Mouse (Mus musculus) right cerebral cortex, adult 18-20 months (tissue): ENCODE measurements around the gene Acot8.

ENCODE experiments used
- DNase-seq: peaks from one replicate; pipeline ENCODE4 v3.0.0; 2022; ENCODE audit warnings: mixed read lengths

The Acot8 gene

DNA sequence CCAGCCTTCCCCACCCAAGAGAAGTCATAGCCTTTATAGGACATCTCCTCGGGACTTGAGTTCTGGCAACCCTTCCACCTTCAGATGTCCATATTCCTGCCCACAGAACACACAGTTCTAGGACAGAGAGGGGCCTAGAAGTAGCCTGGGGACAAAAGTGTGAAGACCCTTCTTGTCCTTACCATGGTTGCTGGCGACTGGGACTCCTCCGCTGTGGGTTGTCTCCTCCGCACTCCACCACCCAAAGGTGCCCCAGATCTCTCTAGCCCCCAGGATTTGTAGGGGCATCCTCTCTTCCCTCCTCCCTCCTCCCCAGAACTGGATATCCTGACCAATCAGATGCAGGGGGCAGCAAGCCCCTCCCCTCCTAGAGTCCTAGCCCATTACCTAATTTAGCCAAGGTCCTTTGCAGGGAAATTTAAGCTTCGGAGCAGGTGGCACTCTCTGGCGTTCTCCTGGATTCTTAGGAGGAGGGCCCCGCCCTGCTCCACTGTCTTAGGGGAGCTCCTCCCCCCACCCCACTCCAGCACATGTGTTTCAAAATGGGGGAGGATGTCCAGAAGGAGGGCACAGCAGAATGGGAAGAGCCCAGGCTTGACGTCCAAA, 25.1 kb downstream of the Acot8 start, which contains the start of gene Tnnc2:
Tnnc2 (minus strand) TSS at position 487 of the 606 bp plus-strand sequence.
- no peak for DNase-seq

DNA sequence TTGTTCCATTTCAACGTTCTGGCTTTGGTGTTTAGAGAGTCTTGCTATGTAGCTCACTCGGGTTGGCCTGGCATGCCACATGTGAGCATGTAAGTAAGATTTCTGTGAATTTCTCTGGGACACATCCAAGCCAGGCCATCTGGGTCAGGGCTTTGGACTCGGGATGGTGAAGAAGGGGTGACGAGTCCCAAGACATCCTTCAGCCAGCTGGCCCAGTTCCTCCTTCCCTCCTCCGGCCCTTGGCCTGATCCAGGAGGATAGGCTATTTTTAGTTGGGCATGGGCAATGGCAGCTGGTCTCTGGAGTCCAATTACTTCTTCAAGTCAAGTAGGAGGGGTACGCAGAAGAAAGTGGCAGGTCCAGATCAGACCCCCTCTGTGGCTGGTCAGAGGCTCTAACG, 25.9 kb downstream of the Acot8 start:
- no peak for DNase-seq

- no peak for DNase-seq
Measured at GRCm38 (mm10) chr2:164778015-164778287, 26.7 kb downstream of the Acot8 start.

DNA sequence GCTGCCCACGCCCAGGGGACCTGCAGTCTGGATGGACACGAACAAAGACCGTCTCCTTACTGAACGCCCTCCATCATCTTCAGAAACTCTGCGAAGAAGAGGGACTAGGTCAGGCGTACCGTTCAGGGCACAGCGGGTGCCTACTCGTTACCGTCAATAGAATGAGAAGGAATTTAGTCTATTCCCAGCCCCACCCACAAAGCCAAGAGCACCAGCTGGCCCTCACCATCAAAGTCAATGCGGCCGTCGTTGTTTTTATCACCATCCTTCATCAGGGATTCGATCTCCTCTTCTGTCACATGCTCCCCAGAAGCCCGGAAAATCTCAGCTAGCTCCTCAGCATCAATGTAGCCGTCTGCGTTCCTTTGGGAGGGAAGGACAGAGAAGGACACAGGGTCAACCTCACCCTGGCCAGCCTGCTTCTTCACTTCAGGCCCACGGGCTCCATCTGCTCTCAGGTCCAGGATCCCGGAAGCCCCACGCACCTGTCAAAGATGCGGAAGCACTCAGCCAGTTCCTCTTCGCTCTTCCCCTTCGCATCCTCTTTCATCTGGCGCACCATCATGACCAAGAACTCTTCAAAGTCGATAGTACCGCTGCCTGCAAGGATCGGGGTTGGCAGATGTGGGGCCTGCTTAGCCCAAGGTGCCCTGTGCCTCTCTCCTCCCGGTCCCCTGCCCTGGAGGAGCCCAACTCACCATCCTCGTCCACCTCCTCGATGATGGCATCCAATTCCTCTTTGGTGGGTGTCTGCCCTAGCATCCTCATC, 27.3 kb downstream of the Acot8 start:
- no peak for DNase-seq

- no peak for DNase-seq
Measured at GRCm38 (mm10) chr2:164776801-164777200, 27.9 kb downstream of the Acot8 start.

GRCm38 (mm10) chr2:164776130-164776529, 28.6 kb downstream of the Acot8 start:
- DNase-seq, result no peak

DNA sequence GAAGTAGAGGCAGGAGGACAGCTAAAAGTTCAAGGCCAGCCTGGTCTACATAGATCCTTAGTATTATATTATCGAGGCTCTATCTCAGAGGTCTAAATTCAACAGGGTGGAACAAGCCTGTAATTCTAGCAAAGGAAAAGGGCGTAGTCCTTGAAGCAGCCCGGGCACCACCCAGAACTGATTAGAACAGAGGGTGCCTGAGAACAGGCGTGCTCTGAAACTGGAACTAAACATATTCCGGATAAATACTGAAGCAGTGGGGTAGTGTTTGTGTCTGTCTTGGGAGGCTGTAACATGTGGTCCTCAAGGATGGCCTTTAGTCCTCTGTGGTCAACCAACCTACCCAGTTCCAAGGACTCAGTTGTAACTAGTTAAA, 30.7 kb downstream of the Acot8 start:
- no peak for DNase-seq

DNA sequence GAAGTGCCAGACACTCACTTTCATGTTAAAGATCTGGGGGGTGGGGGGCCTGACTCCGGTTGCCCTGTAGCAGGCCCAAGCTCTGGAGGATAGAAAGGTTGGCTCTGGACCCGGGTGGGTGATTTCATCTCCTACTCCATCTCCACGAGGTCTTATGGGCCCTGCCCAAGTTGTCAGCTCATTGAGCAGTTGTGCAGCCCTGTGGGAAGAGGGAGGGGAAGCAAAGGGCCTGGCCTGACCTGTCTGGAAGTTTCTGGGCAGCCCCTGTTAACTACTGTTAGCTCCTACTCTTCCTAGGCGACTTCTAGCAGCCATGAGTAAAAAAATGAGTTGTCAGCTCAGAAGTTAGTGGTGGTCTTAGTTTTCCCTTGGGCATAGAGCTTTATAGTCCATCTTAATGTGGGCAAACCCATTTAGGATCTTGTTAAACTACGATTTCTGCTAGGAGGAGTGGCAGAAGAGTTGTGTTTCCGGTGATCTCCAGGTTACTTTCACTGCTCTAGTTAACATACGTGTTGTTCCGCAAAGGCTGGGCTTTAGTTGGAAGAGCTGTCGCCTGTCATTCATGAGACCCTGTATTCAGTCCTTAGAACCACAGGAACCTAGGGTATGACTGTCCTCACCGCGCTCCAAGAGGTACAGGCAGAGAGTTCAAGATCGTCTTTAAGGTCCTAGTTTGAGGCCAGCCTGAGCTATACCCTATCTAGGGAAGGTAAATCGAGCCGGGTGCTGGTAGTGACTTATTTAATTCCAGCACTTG, 31.3 kb downstream of the Acot8 start:
- DNase-seq, result no peak

DNA sequence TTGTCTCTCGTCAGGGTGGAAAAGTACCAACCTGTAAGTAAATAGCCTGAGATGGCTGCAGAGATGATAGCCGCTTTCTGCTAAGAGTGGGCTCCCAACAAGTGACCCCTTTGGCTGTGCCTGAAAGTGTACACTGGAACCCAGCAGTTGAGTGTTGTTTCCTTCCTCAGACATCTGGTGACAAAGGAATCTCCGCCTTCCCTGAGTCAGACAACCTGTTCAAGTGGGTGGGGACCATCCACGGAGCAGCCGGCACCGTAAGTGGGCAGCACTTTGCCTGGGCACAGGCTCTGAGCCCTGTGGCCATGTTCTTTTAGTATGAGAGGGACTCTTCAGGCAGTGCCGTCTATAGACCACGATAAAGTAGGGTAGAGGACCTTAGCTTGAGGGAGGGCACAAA, 33.6 kb downstream of the Acot8 start:
- no peak for DNase-seq

DNA sequence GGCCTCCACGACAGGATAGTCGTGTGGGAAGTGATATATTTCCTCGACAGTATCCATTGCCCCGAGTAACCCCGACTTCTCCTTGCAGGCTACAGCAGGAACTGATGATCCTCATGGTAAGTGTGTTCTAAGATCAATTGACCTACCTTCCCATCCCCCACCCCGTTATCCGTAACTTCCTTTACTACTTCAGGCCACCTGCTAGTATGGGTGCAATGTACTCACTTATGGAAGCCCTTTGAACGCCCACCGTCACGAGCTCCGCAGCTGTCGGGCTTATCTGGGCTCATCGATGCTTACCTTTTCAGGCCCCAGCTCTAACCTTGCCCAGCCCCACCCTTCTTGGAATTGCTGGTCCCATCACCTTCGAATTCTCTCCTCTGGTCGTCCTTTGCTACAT, 34.4 kb downstream of the Acot8 start:
- DNase-seq, result no peak

GRCm38 (mm10) chr2:164769258-164770037, 35.2 kb downstream of the Acot8 start, which contains the start of gene Ube2c:
Gene Ube2c (plus strand): TSS chr2:164769898.
- peak; percentile 99 for DNase-seq

- DNase-seq, result no peak
Measured at GRCm38 (mm10) chr2:164767812-164768540, 36.7 kb downstream of the Acot8 start.

GRCm38 (mm10) chr2:164765841-164766240, 38.8 kb downstream of the Acot8 start:
- peak; percentile 58 for DNase-seq

- no peak for DNase-seq
Measured at GRCm38 (mm10) chr2:164762593-164762992, 42.1 kb downstream of the Acot8 start.

DNA sequence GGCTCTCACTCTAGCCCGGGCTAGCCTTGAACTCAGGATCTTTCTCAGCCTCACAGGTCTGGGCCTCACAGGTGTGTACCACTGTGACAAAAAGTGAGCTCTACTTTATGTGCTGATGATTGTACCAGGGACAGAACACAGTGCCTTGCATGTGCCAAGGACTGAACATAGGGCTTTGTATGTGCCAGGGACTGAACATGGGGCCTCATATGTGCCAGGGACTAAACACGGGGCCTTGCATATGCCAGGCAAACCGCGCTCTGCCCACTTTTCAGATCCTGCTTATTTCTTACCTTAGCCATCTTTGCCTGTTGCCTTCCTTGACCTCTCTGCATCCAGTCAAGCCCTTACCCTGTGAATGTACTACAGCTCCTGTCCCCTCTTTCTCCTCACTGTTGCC, 42.7 kb downstream of the Acot8 start:
- no peak for DNase-seq

- DNase-seq, result no peak
Measured at GRCm38 (mm10) chr2:164761502-164761901, 43.2 kb downstream of the Acot8 start.

GRCm38 (mm10) chr2:164760059-164760833, 44.4 kb downstream of the Acot8 start:
- DNase-seq, result no peak

GRCm38 (mm10) chr2:164758692-164759091, 46.0 kb downstream of the Acot8 start:
- DNase-seq, result no peak

- no peak for DNase-seq
Measured at GRCm38 (mm10) chr2:164757841-164758240, 46.8 kb downstream of the Acot8 start.

DNA sequence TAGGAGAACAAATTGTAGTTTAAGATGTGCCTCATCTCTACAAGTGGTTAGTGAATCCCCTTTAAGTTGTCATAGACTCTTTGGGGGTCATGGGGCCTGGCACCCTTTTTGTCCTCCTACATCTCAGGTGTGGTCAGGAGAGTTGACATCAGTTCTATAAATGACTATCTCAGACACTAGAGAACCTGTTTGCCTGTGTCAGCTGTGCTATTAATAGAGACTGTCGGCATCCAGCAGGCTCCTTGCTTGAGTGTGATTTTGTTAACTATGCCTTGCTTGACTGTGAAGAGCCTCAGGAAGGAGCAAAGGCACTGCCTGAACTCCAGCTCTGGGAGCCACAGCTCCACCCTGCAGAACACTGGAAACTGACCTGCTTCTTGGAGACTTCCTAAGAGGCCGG, 49.9 kb downstream of the Acot8 start:
- no peak for DNase-seq

DNA sequence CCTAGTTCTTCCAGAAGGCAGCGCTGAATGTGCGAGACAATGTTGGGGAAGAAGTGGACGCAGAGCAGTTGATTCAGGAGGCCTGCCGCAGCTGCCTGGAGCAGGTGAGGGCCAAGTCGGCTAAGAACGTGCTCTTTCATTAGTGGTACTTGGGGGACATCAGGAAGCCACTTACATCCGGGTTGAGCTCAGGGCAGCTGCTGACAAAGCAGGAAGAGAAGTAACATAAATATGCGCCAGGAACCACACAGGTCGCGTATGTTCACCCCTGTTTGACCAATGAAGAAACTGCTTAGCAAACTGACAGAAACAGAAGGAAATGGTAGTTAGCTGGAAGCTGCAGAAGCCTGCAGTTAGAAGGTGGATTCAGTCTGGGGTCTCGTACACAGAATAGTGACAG, 50.6 kb downstream of the Acot8 start:
- no peak for DNase-seq

GRCm38 (mm10) chr2:164752454-164752853, 52.2 kb downstream of the Acot8 start:
- DNase-seq, result no peak
